Mouse (Mus musculus) midbrain, embryonic 13.5 days (tissue): ENCODE measurements around the gene Ccnf. TPM values are rescaled to one million over a fixed set of nuclear protein-coding genes. Genes with fewer than 3 reads are reported as not detected.

Experiments
- ATAC-seq: fragments of 200-750 bp; cut with Nextera tagmentation; 2 replicates; pipeline ENCODE4 v1.8.0; 2017; ENCODE audit warnings: mild to moderate bottlenecking, moderate TSS enrichment, moderate library complexity
- H3K27ac ChIP-seq: fragments of 300-500 bp; sonication (generic); 2 replicates; pipeline ENCODE4 v1.5.1; 2015; ENCODE audit warnings: inconsistent platforms, mild to moderate bottlenecking, moderate library complexity
- H3K27me3 ChIP-seq: fragments of 300-500 bp; sonication (generic); 2 replicates; pipeline ENCODE4 v1.6.1; 2015; ENCODE audit warnings: mild to moderate bottlenecking, inconsistent platforms
- H3K36me3 ChIP-seq: fragments of 300-500 bp; sonication (generic); 2 replicates; pipeline ENCODE4 v1.6.1; 2015; ENCODE audit warnings: mild to moderate bottlenecking, inconsistent platforms
- H3K4me1 ChIP-seq: fragments of 300-500 bp; sonication (generic); replicated peaks from 2 replicates; pipeline ENCODE4 v1.6.1; 2015; ENCODE audit warnings: inconsistent platforms
- H3K4me2 ChIP-seq: fragments of 300-500 bp; sonication (generic); replicated peaks from 2 replicates; pipeline ENCODE4 v1.6.1; 2015; ENCODE audit warnings: moderate library complexity, mild to moderate bottlenecking, inconsistent platforms
- H3K4me3 ChIP-seq: fragments of 300-500 bp; sonication (generic); replicated peaks from 2 replicates; pipeline ENCODE4 v1.5.1; 2015; ENCODE audit warnings: mild to moderate bottlenecking, inconsistent platforms
- H3K9ac ChIP-seq: fragments of 300-500 bp; sonication (generic); replicated peaks from 2 replicates; pipeline ENCODE4 v1.6.1; 2015; ENCODE audit warnings: mild to moderate bottlenecking, inconsistent platforms
- H3K9me3 ChIP-seq: fragments of 300-500 bp; sonication (generic); 2 replicates; pipeline ENCODE4 v1.6.1; 2016; ENCODE audit warnings: mild to moderate bottlenecking, inconsistent platforms
- WGBS: fragments of 180-500 bp; shearing (Covaris S2); methylation state at CpG from one replicate; pipeline ENCODE4 v1.1.7; 2015; 5-methylcytosine and 5-hydroxymethylcytosine counted together
- microRNA-seq: library from miRNA; unstranded; fragments of <30 nt; microRNA quantifications from one replicate; pipeline ENCODE4, GENCODE M21; 2016
- polyA plus RNA-seq: library from polyadenylated mRNA; unstranded; fragments of >200 nt; fragmentation: Nextera tagmentation; extraction: Ambion mirVana; gene quantifications from 2 replicates; pipeline ENCODE4 v1.2.1, GENCODE M21; 2015

The Ccnf gene
- polyA plus RNA-seq, 1 experiment from 2014 or later = 32.9 TPM

DNA sequence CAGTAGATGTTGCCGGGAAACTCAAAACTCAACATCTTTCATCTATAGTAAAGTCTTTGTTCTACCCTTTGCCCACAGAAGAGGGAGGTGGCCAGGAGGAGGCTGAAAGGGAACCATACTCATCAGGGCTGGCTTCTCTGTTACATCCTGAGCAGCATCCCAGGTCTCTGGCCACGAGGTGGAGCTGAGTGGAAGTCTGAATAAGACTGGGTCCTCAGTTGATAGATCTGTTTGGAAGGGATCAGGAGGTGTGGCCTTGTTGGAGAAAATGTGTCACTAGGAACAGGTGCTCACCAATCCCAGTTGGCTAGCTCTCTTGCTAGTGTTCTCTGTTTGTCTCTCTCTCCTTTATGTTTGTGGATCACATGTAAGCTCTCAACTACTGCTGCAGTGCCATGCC lies 55.9 kb downstream of the Ccnf start:
- Histone ChIP-seq H3K9ac (no peak overlapping the region), H3K27ac (no peak overlapping the region), H3K4me3 (no peak overlapping the region), H3K36me3 (0 out of 2 replicates have a peak, but pooled peaks cover 5% of the 10 kb centered on the region), H3K4me2 (no peak overlapping the region), H3K4me1 (peaks cover 13% of the 10 kb centered on the region; the same call in 1 of the 2 replicates), H3K9me3 (no peaks in the 10 kb centered on the region), H3K27me3 (no peaks in the 10 kb centered on the region)
- ATAC-seq = no peak
- 66% methylated on average over 2 of the region's 2 CpGs for WGBS

DNA sequence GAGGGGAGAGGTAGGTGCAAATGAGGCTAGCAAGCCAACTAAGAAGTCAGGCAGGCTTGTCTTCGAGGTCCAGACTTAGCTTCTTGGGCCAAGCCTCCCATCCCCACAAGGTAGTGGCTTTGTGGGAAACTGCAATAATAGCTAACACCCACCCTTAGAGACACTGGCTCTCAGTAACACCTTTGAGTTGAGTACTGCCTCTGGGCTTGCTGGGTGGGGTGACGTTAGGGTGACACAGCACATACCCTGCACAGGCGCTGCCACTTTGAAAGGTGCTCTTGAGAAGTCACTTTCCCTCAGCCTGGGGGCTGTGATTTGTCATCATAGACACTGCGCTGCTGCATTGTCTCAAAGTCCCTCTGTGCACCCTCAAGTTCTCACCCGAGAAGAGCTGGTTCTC lies 57.5 kb downstream of the Ccnf start:
- no peak overlapping the region for H3K4me3 ChIP-seq
- H3K4me2 ChIP-seq = no peak overlapping the region
- no peak overlapping the region for H3K9ac ChIP-seq
- no peak for ATAC-seq
- WGBS = 94% methylated on average over 5 of the region's 5 CpGs
- H3K27ac ChIP-seq = no peak overlapping the region
- no peaks in the 10 kb centered on the region for H3K27me3 ChIP-seq
- peaks cover 8% of the 10 kb centered on the region; the same call in 1 of the 2 replicates for H3K36me3 ChIP-seq
- no peaks in the 10 kb centered on the region for H3K9me3 ChIP-seq
- H3K4me1 ChIP-seq = peaks cover 11% of the 10 kb centered on the region; the same call in 1 of the 2 replicates

- Histone ChIP-seq H3K36me3 (peaks cover 12% of the 10 kb centered on the region; the same call in 1 of the 2 replicates), H3K27me3 (no peaks in the 10 kb centered on the region), H3K9ac (no peak overlapping the region), H3K4me2 (no peak overlapping the region), H3K4me1 (peaks cover 11% of the 10 kb centered on the region; the same call in 1 of the 2 replicates), H3K9me3 (no peaks in the 10 kb centered on the region), H3K27ac (no peak overlapping the region), H3K4me3 (no peak overlapping the region)
- no peak for ATAC-seq
- WGBS = 90% methylated on average over 8 of the region's 8 CpGs
Observed at GRCm38 (mm10) chr17:24193268-24193667, 58.0 kb downstream of the Ccnf start.

DNA sequence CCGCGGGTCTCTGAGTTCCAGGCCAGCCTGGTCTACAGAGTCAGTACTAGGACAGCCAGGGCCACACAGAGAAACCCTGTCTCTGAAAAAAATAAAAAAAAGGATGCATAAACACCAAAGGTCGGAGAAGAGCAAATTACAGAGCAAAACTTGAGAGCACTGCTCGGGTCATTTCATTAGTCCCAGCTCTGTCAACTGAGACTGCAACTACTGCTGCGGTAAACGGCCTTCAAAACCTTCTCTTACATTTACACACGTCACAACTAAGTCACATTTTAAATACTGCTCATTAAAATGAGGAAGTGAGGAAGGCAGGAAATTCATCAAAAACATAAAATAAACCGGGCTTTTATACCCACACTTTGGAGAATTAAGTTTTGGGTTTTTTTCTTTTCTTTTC lies 58.4 kb downstream of the Ccnf start:
- Histone ChIP-seq H3K27me3 (no peaks in the 10 kb centered on the region), H3K4me2 (no peak overlapping the region)
- 87% methylated on average over 8 of the region's 8 CpGs for WGBS

GRCm38 (mm10) chr17:24191481-24191880 lies 59.8 kb downstream of the Ccnf start:
- H3K4me2 ChIP-seq = no peak overlapping the region
- WGBS = 79% methylated on average over 4 of the region's 4 CpGs

More for the DNA sequence above, 58.4 kb downstream of the Ccnf start:
- H3K9me3 ChIP-seq = no peaks in the 10 kb centered on the region
- H3K4me3 ChIP-seq = no peak overlapping the region
- H3K36me3 ChIP-seq = peaks cover 16% of the 10 kb centered on the region
- H3K9ac ChIP-seq = no peak overlapping the region
- no peak for ATAC-seq
- no peak overlapping the region for H3K27ac ChIP-seq
- peaks cover 11% of the 10 kb centered on the region; the same call in 1 of the 2 replicates for H3K4me1 ChIP-seq

GRCm38 (mm10) chr17:24190934-24191333 lies 60.4 kb downstream of the Ccnf start:
- Histone ChIP-seq H3K27me3 (no peaks in the 10 kb centered on the region), H3K27ac (no peak overlapping the region), H3K36me3 (peaks cover 24% of the 10 kb centered on the region), H3K4me2 (no peak overlapping the region), H3K4me3 (no peak overlapping the region), H3K9me3 (no peaks in the 10 kb centered on the region), H3K4me1 (no peaks in the 10 kb centered on the region), H3K9ac (no peak overlapping the region)
- 88% methylated on average over 2 of the region's 2 CpGs for WGBS
- ATAC-seq = no peak

More at GRCm38 (mm10) chr17:24191481-24191880, 59.8 kb downstream of the Ccnf start:
- H3K4me1 ChIP-seq = no peaks in the 10 kb centered on the region
- H3K36me3 ChIP-seq = peaks cover 20% of the 10 kb centered on the region
- no peak overlapping the region for H3K9ac ChIP-seq
- no peak overlapping the region for H3K4me3 ChIP-seq
- no peaks in the 10 kb centered on the region for H3K9me3 ChIP-seq
- H3K27me3 ChIP-seq = no peaks in the 10 kb centered on the region
- no peak overlapping the region for H3K27ac ChIP-seq
- no peak for ATAC-seq

DNA sequence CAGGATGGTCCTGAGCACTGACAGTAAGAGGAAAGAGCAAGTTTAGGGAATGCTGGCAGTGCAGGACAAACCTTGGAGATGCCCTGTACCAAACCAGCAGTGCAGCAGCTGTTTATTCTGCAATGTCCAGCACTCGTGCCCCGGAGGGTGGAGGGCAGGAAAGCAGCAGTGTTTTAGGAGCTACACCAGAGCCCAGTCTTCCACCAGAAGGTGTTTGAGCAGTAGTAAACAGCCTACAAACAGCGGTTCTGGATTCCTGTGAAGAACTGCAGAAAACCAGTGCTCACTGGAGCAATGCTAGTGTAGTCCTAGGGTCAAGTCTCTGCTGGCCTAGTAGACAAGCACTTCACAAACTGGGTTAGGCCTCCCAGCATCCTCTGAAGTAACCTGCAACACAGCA lies 77.0 kb downstream of the Ccnf start:
- ATAC-seq = no peak
- H3K36me3 ChIP-seq = no peaks in the 10 kb centered on the region

DNA sequence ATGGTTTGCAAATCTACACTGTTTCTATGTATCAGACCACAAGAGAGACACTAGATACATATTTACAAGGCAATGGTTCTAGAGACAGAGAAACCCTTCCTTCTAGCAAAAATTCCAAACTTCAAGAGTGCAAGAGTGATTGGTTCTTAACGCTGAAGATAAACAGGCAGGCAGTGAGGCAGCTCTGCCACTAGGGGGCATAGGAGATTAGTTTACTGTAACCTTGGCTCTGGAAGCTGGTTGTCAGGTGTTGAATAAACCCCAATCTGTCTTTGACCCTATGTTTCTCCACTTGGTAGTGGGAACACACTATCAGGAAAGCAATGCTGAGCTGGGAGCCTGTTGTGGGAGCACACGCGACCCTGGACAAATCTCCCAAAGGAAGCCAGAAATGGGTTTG lies 77.9 kb downstream of the Ccnf start:
- H3K4me3 ChIP-seq = no peak overlapping the region
- no peaks in the 10 kb centered on the region for H3K36me3 ChIP-seq
- peaks cover 7% of the 10 kb centered on the region for H3K4me1 ChIP-seq
- no peak overlapping the region for H3K27ac ChIP-seq
- no peak for ATAC-seq
- no peak overlapping the region for H3K4me2 ChIP-seq
- 3% methylated on average over 3 of the region's 3 CpGs for WGBS
- peaks cover 2% of the 10 kb centered on the region; the same call in 1 of the 2 replicates for H3K27me3 ChIP-seq
- H3K9ac ChIP-seq = no peak overlapping the region
- no peaks in the 10 kb centered on the region for H3K9me3 ChIP-seq

More for the DNA sequence above, 77.0 kb downstream of the Ccnf start:
- H3K27ac ChIP-seq = no peak overlapping the region
- H3K9ac ChIP-seq = no peak overlapping the region
- no peak overlapping the region for H3K4me2 ChIP-seq
- H3K4me3 ChIP-seq = no peak overlapping the region
- 89% methylated on average over 3 of the region's 3 CpGs for WGBS
- peaks cover 2% of the 10 kb centered on the region; the same call in 1 of the 2 replicates for H3K27me3 ChIP-seq
- peaks cover 6% of the 10 kb centered on the region for H3K4me1 ChIP-seq
- no peaks in the 10 kb centered on the region for H3K9me3 ChIP-seq

Small RNA genes lying within 50 kb of the gene (microRNA-seq; reads per million reads assigned to microRNA genes)
- gene Mir5134 = 3.3 reads per million, percentile 13 among the genes with 10 or more reads in this experiment
- 1.9 reads per million for gene Mir6965

Other genes starting within 250 kb of the Ccnf start
- 0.32 and 0.54 TPM in 2 replicates for gene Prss27, start 213.3 kb downstream of the Ccnf start, polyA plus RNA-seq
- 80.9 and 81.5 TPM in 2 replicates for gene Kctd5, start 178.0 kb downstream of the Ccnf start, polyA plus RNA-seq
- gene Pdpk1, start 100.6 kb downstream of the Ccnf start, polyA plus RNA-seq = 63.1 and 67.9 TPM in 2 replicates
- gene Amdhd2, start 87.7 kb downstream of the Ccnf start, polyA plus RNA-seq = 32.9 and 35.6 TPM in 2 replicates
- gene Atp6v0c, start 81.8 kb downstream of the Ccnf start, polyA plus RNA-seq = 843 and 851 TPM in 2 replicates
- 19.2 and 20.4 TPM in 2 replicates for gene Tbc1d24, start 45.9 kb downstream of the Ccnf start, polyA plus RNA-seq
- 3.3 and 4.6 TPM in 2 replicates for gene Ntn3, start 42.0 kb downstream of the Ccnf start, polyA plus RNA-seq
- 13.9 and 14.4 TPM in 2 replicates for gene Tedc2, start 30.6 kb downstream of the Ccnf start, polyA plus RNA-seq
- 0.12 and 0.14 TPM in 2 replicates for gene Abca17, start 99.6 kb upstream of the Ccnf start, polyA plus RNA-seq
- 22.7 and 23.9 TPM in 2 replicates for gene Abca3, start 100.5 kb upstream of the Ccnf start, polyA plus RNA-seq
- gene Rnps1, start 163.1 kb upstream of the Ccnf start, polyA plus RNA-seq = 370 and 374 TPM in 2 replicates
- 45.5 and 45.9 TPM in 2 replicates for gene Eci1, start 175.2 kb upstream of the Ccnf start, polyA plus RNA-seq
- gene Dnase1l2, start 191.6 kb upstream of the Ccnf start, polyA plus RNA-seq = 6.8 and 6.9 TPM in 2 replicates
- gene E4f1, start 218.8 kb upstream of the Ccnf start, polyA plus RNA-seq = 44.0 and 45.1 TPM in 2 replicates
- 48.3 and 54.9 TPM in 2 replicates for gene Pgp, start 218.9 kb upstream of the Ccnf start, polyA plus RNA-seq
- not detected in 2 replicates for gene Bricd5, start 222.4 kb upstream of the Ccnf start, polyA plus RNA-seq
- gene Mlst8, start 227.6 kb upstream of the Ccnf start, polyA plus RNA-seq = 38.6 and 41.4 TPM in 2 replicates
- gene Caskin1, start 237.1 kb upstream of the Ccnf start, polyA plus RNA-seq = 24.7 and 29.1 TPM in 2 replicates